8 mouse cellular contexts compared by ENCODE assay signal in the genomic region with DNA sequence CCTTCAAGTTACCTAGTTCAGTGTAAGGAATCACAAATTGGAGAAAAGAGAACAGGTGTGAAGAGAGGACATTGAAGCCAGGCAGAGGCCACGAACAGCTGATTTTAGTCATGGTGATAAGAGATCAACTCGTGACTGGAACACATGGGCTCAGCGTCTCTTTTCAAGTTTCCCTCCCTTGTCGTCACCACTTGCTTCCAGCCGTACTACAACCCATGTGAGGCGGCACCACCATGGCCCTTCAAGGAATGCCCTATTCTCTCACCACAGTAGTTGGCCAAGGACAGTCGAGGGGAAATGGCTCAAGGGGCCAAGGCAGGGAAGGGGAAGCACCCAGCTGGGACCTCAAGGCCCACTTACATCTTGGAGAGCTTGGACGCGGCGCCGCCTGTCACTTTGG. TPM values are rescaled to one million over a fixed set of nuclear protein-coding genes. Genes with fewer than 3 reads are reported as not detected.
DNase-seq lines count a peak whose midpoint lies in the region; ATAC-seq and TF ChIP-seq lines count a peak whose summit lies in the region.

No protein-coding gene starts in this region.

- H3K4me2 ChIP-seq in hindbrain, embryonic 13.5 days: peak overlapping the region; percentile 95
- H3K4me2 ChIP-seq in stomach, embryonic 15.5 days: peak overlapping the region; percentile 77

- H3K9me3 ChIP-seq in hindbrain, embryonic 13.5 days: no peaks in the 10 kb centered on the region
- H3K9me3 ChIP-seq in stomach, embryonic 15.5 days: no peaks in the 10 kb centered on the region

- H3K27ac ChIP-seq in testis, adult 2 months (ENCODE audit: control insufficient read depth, insufficient read depth, low read depth, low read length): peak overlapping the region; percentile 63
- H3K27ac ChIP-seq in hindbrain, embryonic 13.5 days: peak overlapping the region; percentile 94
- peak overlapping the region; percentile 88 for H3K27ac ChIP-seq in stomach, embryonic 15.5 days

- no peak for TF ChIP-seq CTCF in testis, adult 2 months (IDR thresholded peaks at IDR 0.05; ENCODE audit: control insufficient read depth, insufficient read depth, insufficient replicate concordance, low read depth, low read length)

- H3K9ac ChIP-seq in hindbrain, embryonic 13.5 days: peak overlapping the region; percentile 92
- peak overlapping the region; percentile 86 for H3K9ac ChIP-seq in stomach, embryonic 15.5 days

- H3K4me3 ChIP-seq in testis, adult 2 months (ENCODE audit: control insufficient read depth, low read depth, low read length): peak overlapping the region; percentile 93
- H3K4me3 ChIP-seq in hindbrain, embryonic 13.5 days: peak overlapping the region; percentile 61
- peak overlapping the region; percentile 77 for H3K4me3 ChIP-seq in stomach, embryonic 15.5 days (replicated peaks)

- no peaks in the 10 kb centered on the region for H3K27me3 ChIP-seq in testis, adult 2 months (ENCODE audit: control insufficient read depth, insufficient read depth, low read length)
- H3K27me3 ChIP-seq in hindbrain, embryonic 13.5 days: no peaks in the 10 kb centered on the region
- no peaks in the 10 kb centered on the region for H3K27me3 ChIP-seq in stomach, embryonic 15.5 days (replicated peaks)

- no peak for TF ChIP-seq POLR2A in testis, adult 2 months (IDR thresholded peaks at IDR 0.05; ENCODE audit: control insufficient read depth, low read depth, low read length)

- DNase-seq in adrenal gland, postnatal 10 days: peak; percentile 47
- DNase-seq in adrenal gland, adult 8-10 months: no peak
- no peak for DNase-seq in testis, postnatal 10 days (ENCODE audit: low spot score)
- DNase-seq in lung, postnatal 10 days: peak; percentile 45
- no peak for DNase-seq in left cerebral cortex, adult 9 months (ENCODE audit: low spot score in 2 of 2)

- WGBS in hindbrain, embryonic 13.5 days: 0% methylated on average over 11 of the region's 11 CpGs
- WGBS in stomach, embryonic 15.5 days: 0% methylated on average over 11 of the region's 11 CpGs

- peaks cover 10% of the 10 kb centered on the region for H3K4me1 ChIP-seq in testis, adult 2 months (ENCODE audit: control insufficient read depth, insufficient read depth, low read length)
- H3K4me1 ChIP-seq in hindbrain, embryonic 13.5 days (replicated peaks): peaks cover 50% of the 10 kb centered on the region
- H3K4me1 ChIP-seq in stomach, embryonic 15.5 days: peaks cover 38% of the 10 kb centered on the region

- peak; percentile 5; the same call in 1 of the 2 replicates for ATAC-seq in hindbrain, embryonic 13.5 days (ENCODE audit: low FRiP score)
- ATAC-seq in stomach, embryonic 15.5 days (ENCODE audit: insufficient read depth, low FRiP score, low read depth): no peak

- H3K36me3 ChIP-seq in testis, adult 2 months (ENCODE audit: control insufficient read depth, insufficient read depth, low read length): no peaks in the 10 kb centered on the region
- H3K36me3 ChIP-seq in hindbrain, embryonic 13.5 days: peaks cover 45% of the 10 kb centered on the region
- peaks cover 26% of the 10 kb centered on the region for H3K36me3 ChIP-seq in stomach, embryonic 15.5 days

RNA-seq across cellular contexts. Expression of gene Arpc5l, which starts 0.8 kb away (rescaled TPM):
- 10 to 100 TPM; 59.7 to 61.2 TPM for total RNA-seq in adrenal gland, postnatal 10 days (2021)
- total RNA-seq in adrenal gland, adult 8-10 months (2022): 10 to 100 TPM; 86.2 to 93.4 (median 87.6) TPM
- polyA plus RNA-seq in testis, adult 2 months (2012; rRNA removed): 74.6 and 75.7 TPM in 2 replicates
- 135 TPM in 2 replicates for polyA plus RNA-seq in hindbrain, embryonic 13.5 days (2015; fragmentation: Nextera tagmentation; extraction: Ambion mirVana)
- polyA plus RNA-seq in stomach, embryonic 15.5 days (2015; fragmentation: Nextera tagmentation; extraction: Ambion mirVana): 119 and 127 TPM in 2 replicates

RNA-seq across cellular contexts. Expression of gene Rpl35, which starts 1.1 kb away (rescaled TPM):
- total RNA-seq in adrenal gland, postnatal 10 days (2021): 100 to 1,000 TPM; 511 to 525 TPM
- total RNA-seq in adrenal gland, adult 8-10 months (2022): 100 to 1,000 TPM; 431 to 487 (median 461) TPM
- 162 and 205 TPM in 2 replicates for polyA plus RNA-seq in testis, adult 2 months (2012; rRNA removed)
- polyA plus RNA-seq in hindbrain, embryonic 13.5 days (2015; fragmentation: Nextera tagmentation; extraction: Ambion mirVana): 721 and 760 TPM in 2 replicates
- polyA plus RNA-seq in stomach, embryonic 15.5 days (2015; fragmentation: Nextera tagmentation; extraction: Ambion mirVana): 861 and 916 TPM in 2 replicates

RNA-seq across cellular contexts. Expression of gene Wdr38, which starts 7.1 kb away (rescaled TPM):
- total RNA-seq in adrenal gland, postnatal 10 days (2021): under 1 TPM; 0.21 to 0.27 TPM
- 1 to 10 TPM in 1 of 4 experiments, under 1 TPM in 3; 0.38 to 1.3 (median 0.64) TPM for total RNA-seq in adrenal gland, adult 8-10 months (2022)
- 79.1 and 99.2 TPM in 2 replicates for polyA plus RNA-seq in testis, adult 2 months (2012; rRNA removed)
- 1.8 and 1.9 TPM in 2 replicates for polyA plus RNA-seq in hindbrain, embryonic 13.5 days (2015; fragmentation: Nextera tagmentation; extraction: Ambion mirVana)
- 1.6 and 1.9 TPM in 2 replicates for polyA plus RNA-seq in stomach, embryonic 15.5 days (2015; fragmentation: Nextera tagmentation; extraction: Ambion mirVana)

Comparison
In these comparisons a context has a peak if more than half of its experiments do, and no peak if none do; other contexts are left out.
1. DNase-seq: peak in adrenal gland, postnatal 10 days (single experiment) and lung, postnatal 10 days (single experiment); none in adrenal gland, adult 8-10 months (single experiment), testis, postnatal 10 days (single experiment) and left cerebral cortex, adult 9 months (0 of 2).
2. RNA of gene Wdr38, which starts 7.1 kb away (polyA plus RNA-seq): 79.1 to 99.2 TPM in testis, adult 2 months; 1.6 to 1.9 TPM in stomach, embryonic 15.5 days and 1.8 to 1.9 TPM in hindbrain, embryonic 13.5 days; every median in the first group is over 10 times any median in the second.
3. Peak in every context shown above with its lines, with median percentiles within 50 percentile points of each other: H3K27ac ChIP-seq and H3K4me3 ChIP-seq.